Mouse (Mus musculus) left cerebral cortex, adult 8-10 months (tissue): Measurements from ENCODE around the gene Aqp1. TPM values are rescaled to one million over a fixed set of nuclear protein-coding genes. Genes with fewer than 3 reads are reported as not detected.

Experiments
- DNase-seq, 2 experiments: peaks; one replicate each; pipeline ENCODE4 v3.0.0; 2022; ENCODE audit warnings: low spot score in 2 of 2
- total RNA-seq, 4 experiments: library from RNA; stranded (reverse); gene quantifications; 2 replicates each; pipeline ENCODE4 v1.2.4; 2022

Aqp1 gene
- total RNA-seq, result 1 to 10 TPM in 3 of 4 experiments, under 1 TPM in 1; 0.59 to 4.8 (median 1.4) TPM

GRCm38 (mm10) chr6:55335989-55336514 is at the start of gene Aqp1:
Gene Aqp1 (plus strand): TSS chr6:55336432.
- no peak for DNase-seq

- no peak for DNase-seq
These were observed 48.1 kb upstream of the Aqp1 start for GRCm38 (mm10) chr6:55288007-55288602.

GRCm38 (mm10) chr6:55294549-55295131 is 41.6 kb upstream of the Aqp1 start:
- DNase-seq, result no peak

DNA sequence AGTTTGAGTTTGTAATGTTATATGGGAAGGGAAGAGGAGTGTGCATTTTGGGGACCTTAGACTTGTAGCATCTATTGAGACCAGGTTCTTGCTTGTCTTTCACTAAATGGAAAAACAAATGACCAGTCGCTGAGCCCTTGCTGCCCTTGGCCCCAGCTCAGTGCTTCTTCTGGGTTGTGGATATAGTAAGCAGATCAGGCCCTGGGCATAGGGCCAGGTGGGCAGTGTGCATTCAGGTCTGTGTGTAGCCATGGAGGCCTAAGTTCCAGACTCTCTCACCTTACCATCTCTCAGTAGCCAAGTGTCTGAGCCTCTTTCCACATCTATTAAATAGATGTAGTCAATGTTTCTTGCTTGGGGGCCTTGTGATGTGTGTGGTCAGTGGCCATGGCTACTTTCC is 40.9 kb upstream of the Aqp1 start:
- DNase-seq, result no peak

- no peak for DNase-seq
These were observed 36.8 kb upstream of the Aqp1 start for GRCm38 (mm10) chr6:55299482-55299881.

GRCm38 (mm10) chr6:55299917-55300316 is 36.3 kb upstream of the Aqp1 start:
- DNase-seq, result no peak

- DNase-seq, result no peak
These were observed 35.5 kb upstream of the Aqp1 start for GRCm38 (mm10) chr6:55300704-55301103.

GRCm38 (mm10) chr6:55310179-55310578 is 26.1 kb upstream of the Aqp1 start:
- DNase-seq, result no peak

DNA sequence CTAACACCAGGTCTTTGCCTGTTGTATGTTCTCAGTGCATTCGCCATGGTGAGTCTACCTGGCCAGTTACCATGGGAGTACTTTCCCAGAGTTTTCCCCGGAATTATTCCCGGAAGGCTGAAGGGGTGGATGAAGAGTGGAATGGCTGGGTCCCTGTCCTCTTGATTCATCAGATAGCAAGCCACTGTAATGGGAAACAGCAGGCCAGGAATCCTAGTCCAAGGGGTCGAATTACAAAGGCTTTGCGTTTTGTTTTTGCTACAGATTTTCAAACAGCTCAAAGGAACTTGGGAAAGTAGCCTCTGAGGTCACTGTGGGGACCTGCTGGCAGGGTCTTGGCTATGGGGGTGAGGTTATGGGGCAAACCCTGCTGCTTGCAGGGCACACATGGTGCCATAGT is 24.3 kb upstream of the Aqp1 start:
- no peak for DNase-seq

DNA sequence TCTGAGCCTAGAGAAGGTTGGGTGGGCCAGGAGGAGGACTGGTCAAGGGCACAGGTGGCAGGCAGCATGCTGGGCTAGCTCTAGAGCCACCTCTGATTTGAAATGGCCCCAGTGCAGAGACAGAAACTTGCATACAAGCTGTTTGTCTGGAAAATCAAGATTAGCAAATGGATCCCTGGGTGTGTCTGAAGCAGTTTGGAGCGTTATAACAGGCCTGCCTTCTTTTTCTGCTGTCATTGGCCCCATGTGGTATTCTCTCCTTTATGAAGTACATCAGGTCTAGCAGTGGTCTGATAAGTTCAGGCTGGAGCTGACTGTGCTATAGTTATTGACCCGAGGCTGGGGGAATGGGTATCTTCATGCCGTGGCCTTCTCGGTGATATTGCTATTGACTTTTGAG is 22.3 kb upstream of the Aqp1 start:
- DNase-seq, result no peak

DNA sequence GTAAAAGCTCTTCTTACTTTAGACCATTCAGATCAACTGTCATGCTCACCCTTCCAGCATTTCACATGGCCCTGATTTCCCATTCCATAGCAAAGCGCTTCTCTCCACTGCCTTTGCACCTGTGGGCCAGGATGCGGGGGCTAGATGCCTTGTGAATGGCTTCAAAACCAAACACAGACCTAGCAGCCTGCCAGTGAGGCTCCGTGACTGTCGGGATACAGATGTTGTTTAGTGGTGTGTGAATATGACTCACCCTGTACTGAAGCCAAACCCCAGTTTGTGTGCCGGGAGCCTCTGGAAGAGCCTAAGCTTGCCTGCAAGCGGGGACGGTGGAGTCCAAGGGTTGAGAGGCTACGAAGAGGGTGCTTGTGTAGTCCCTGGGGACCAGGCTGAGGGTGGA is 21.6 kb upstream of the Aqp1 start:
- peak; percentile 10 to 73 for DNase-seq

DNA sequence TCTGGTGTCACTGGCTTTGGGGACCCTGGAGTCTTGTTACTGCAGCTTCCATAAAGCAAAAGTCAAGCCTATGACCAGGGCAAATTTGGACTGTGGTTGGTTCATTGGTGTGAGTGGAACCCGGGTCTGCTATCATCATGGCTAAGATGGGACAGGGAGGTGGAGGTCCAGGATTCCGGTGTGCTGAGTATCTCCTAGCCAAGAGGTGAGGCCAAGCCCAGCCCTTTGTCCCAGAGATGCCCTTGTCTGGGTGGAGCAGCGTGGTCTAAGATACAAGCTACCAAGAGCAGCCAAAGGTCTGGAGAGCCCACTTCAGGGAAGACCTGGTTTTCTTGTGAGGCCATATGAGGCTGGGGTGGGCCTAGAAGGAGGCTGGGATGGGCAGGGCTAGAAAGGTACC is 17.6 kb upstream of the Aqp1 start:
- no peak for DNase-seq

- no peak for DNase-seq
These were observed 16.4 kb upstream of the Aqp1 start for GRCm38 (mm10) chr6:55319585-55320551.

GRCm38 (mm10) chr6:55320894-55321293 is 15.3 kb upstream of the Aqp1 start:
- no peak for DNase-seq

DNA sequence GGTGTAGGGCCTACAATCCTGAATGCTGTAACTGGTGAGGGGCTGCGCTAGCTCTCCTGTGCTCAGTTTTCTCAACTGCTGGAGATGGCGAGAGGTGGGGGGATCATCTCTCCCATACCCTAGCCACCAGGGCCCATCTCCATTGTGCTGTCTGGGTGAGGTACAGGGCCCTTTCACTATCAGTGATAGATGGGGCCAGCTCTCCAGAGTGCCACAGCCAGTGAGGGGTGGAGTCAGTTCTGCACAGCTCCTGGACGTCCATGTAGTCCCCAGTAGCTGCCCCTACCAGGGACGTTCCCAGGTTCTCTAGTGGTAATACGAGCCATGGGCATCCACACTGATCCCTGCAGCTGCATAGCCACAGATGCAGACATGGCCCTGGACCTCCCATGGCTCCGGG is 14.7 kb upstream of the Aqp1 start:
- DNase-seq, result no peak

DNA sequence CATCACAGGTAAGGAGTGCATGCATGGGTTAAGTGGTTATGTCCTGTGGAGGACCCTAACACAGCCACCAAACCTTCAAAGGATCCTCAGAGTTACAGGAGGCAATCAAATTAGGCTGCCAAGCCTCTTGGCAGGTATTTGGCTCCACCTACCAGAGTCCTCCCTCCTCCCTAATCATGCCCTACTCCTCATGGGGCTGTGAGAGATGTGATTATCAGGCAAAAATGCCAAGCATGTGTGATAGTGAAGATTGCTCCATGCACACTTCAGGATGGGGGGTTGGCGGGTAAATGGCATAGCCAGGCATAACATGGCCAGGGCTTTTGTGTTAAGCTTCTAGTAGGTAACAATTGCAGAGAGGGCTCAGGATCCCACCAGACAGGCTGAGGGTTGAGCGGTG is 13.3 kb upstream of the Aqp1 start:
- DNase-seq, result no peak

GRCm38 (mm10) chr6:55323908-55324634 is 12.2 kb upstream of the Aqp1 start:
- DNase-seq, result no peak

DNA sequence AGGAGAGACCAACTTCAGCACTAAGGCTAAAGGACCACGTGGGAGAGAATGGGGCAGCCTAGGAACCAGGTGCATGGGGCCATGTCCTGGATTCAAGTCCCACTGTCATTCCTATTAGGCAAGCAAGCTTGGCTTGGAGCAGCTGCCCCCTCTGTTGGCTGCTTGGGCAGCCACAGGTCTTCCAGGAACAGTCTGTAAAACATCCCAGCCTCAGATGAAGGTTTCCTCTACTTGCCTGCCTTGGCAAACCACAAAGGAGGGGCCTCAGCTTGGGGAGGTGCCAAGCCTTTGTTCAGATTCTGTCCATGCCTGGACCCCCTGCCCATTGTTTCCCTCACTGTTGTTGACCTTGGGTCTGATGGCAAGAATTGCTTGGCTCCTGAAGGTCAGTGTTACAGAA is 11.4 kb upstream of the Aqp1 start:
- DNase-seq, result no peak

GRCm38 (mm10) chr6:55326299-55326698 is 9.9 kb upstream of the Aqp1 start:
- DNase-seq, result no peak

DNA sequence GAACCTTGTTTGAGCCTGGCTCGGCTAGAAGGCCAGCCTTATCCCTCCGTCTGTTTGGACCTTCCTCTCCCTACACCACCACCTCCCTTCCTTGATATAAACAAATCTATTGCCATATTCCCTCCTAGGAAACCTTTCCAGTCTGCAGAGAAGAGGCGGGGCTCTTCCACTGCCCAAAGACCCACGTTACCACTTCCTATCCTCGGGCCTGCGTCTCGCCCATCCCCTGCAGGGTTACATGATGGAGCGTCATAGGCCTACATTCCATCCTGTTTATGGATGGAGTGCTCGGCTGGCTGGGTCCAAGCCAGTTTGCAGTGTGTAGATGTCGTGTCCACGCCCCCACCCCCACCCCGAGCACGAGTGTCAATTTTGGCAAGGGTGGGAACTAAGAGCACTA is 8.9 kb upstream of the Aqp1 start:
- no peak for DNase-seq

- no peak for DNase-seq
These were observed 8.1 kb upstream of the Aqp1 start for GRCm38 (mm10) chr6:55328179-55328578.

- DNase-seq, result no peak
These were observed 4.9 kb upstream of the Aqp1 start for GRCm38 (mm10) chr6:55331315-55331714.
